Mouse (Mus musculus) intestine, postnatal 0 days (tissue): ENCODE measurements around the gene Gm43191. TPM values are rescaled to one million over a fixed set of nuclear protein-coding genes. Genes with fewer than 3 reads are reported as not detected.

Experiments used
- ATAC-seq: fragments of 200-750 bp; cut with Nextera tagmentation; 2 replicates; pipeline ENCODE4 v1.8.0; 2017; ENCODE audit warnings: mild to moderate bottlenecking, moderate TSS enrichment, moderate library complexity
- H3K27ac ChIP-seq: fragments of 300-500 bp; sonication (generic); 2 replicates; pipeline ENCODE4 v1.5.1; 2014; ENCODE audit warnings: mild to moderate bottlenecking, low read depth, low read length, moderate library complexity
- H3K27me3 ChIP-seq: fragments of 300-500 bp; sonication (generic); replicated peaks from 2 replicates; pipeline ENCODE4 v1.6.1; 2014; ENCODE audit warnings: low read length, mixed read lengths; ENCODE audit not compliant: control insufficient read depth, insufficient read depth
- H3K36me3 ChIP-seq: fragments of 300-500 bp; sonication (generic); 2 replicates; pipeline ENCODE4 v1.6.1; 2014; ENCODE audit warnings: mild to moderate bottlenecking, moderate library complexity; ENCODE audit not compliant: control insufficient read depth, insufficient read depth
- H3K4me1 ChIP-seq: fragments of 300-500 bp; sonication (generic); replicated peaks from 2 replicates; pipeline ENCODE4 v1.6.1; 2014; ENCODE audit warnings: antibody characterized with exemption, low read length, mixed read lengths; ENCODE audit not compliant: control insufficient read depth, insufficient read depth
- H3K4me2 ChIP-seq: fragments of 300-500 bp; sonication (generic); replicated peaks from 2 replicates; pipeline ENCODE4 v1.6.1; 2014; ENCODE audit warnings: low read depth, mild to moderate bottlenecking, moderate library complexity
- H3K4me3 ChIP-seq: fragments of 300-500 bp; sonication (generic); 2 replicates; pipeline ENCODE4 v1.5.1; 2014; ENCODE audit warnings: low read depth, low read length
- H3K9ac ChIP-seq: fragments of 300-500 bp; sonication (generic); 2 replicates; pipeline ENCODE4 v1.6.1; 2014; ENCODE audit warnings: mild to moderate bottlenecking, low read depth, low read length
- H3K9me3 ChIP-seq: fragments of 300-500 bp; sonication (generic); 2 replicates; pipeline ENCODE4 v1.6.1; 2016; ENCODE audit warnings: mixed run types; ENCODE audit not compliant: control insufficient read depth
- CTCF ChIP-seq: sonication (generic); IDR thresholded peaks from 2 replicates; pipeline ENCODE4 v1.5.1; 2016; ENCODE audit warnings: low read depth, mild to moderate bottlenecking, control low read depth, antibody characterized with exemption, moderate library complexity
- WGBS: fragments of 180-500 bp; shearing (Covaris S2); extraction: QIAGEN DNeasy Blood & Tissue Kit; methylation state at CpG from one replicate; pipeline ENCODE4 v1.1.7; 2014; 5-methylcytosine and 5-hydroxymethylcytosine counted together
- polyA plus RNA-seq: library from polyadenylated mRNA; unstranded; fragments of >200 nt; fragmentation: Nextera tagmentation; extraction: Ambion mirVana; gene quantifications from 2 replicates; pipeline ENCODE4 v1.2.1, GENCODE M21; 2015

Gene Gm43191
- polyA plus RNA-seq, 1 experiment from 2014 or later = not detected

DNA sequence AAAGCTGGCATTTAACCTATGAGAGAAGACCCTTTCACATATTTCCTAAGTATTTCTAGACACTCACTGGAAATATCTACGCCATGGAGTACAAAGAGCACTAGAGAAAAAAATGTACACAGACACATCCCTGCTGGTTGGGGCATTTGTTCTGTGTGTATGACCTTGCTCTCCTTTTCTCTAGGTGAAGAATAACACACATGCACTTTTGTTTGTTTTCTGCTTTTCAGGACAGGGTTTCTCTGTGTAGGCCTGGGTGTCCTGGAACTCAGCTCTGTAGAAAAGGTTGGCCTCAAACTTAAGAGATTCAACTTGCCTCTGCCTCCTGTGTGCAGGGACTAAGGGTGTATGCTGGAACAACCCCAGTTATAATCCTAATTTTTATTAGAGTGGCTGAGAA is 34.7 kb downstream of the Gm43191 start:
- no peak overlapping the region for H3K4me2 ChIP-seq
- ATAC-seq = no peak
- 97% methylated on average over 1 of the region's 1 CpGs for WGBS
- peaks cover 54% of the 10 kb centered on the region for H3K36me3 ChIP-seq
- H3K4me3 ChIP-seq = no peak overlapping the region
- no peak for TF ChIP-seq CTCF
- no peaks in the 10 kb centered on the region for H3K9me3 ChIP-seq
- no peak overlapping the region for H3K27ac ChIP-seq
- H3K27me3 ChIP-seq = no peaks in the 10 kb centered on the region
- H3K4me1 ChIP-seq = no peaks in the 10 kb centered on the region
- no peak overlapping the region for H3K9ac ChIP-seq

DNA sequence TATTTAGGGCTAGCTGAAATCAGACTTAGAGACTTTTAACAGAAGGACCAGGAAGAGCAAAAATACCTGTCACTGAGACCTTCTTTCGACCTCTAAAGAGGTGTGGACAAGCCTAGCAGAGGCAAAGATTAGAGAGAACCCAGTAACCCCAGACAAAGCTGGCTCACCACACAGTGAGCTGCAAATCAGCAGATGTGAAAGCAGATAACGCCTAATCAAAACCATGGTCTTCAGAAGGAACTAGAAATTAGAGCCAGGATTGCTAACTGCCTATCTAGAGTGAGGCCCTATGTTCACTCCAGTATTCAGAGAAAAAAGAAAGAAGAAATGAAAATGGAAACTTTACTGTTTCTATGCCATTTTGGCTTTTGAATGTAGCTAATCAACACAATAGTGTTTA is 38.7 kb downstream of the Gm43191 start:
- no peak for TF ChIP-seq CTCF
- Histone ChIP-seq H3K9me3 (no peaks in the 10 kb centered on the region), H3K27ac (no peak overlapping the region), H3K9ac (no peak overlapping the region), H3K4me3 (no peak overlapping the region), H3K4me1 (0 out of 2 replicates have a peak, but pooled peaks cover 2% of the 10 kb centered on the region), H3K4me2 (no peak overlapping the region), H3K36me3 (peaks cover 71% of the 10 kb centered on the region), H3K27me3 (no peaks in the 10 kb centered on the region)
- WGBS = 91% methylated on average over 2 of the region's 2 CpGs
- no peak for ATAC-seq

DNA sequence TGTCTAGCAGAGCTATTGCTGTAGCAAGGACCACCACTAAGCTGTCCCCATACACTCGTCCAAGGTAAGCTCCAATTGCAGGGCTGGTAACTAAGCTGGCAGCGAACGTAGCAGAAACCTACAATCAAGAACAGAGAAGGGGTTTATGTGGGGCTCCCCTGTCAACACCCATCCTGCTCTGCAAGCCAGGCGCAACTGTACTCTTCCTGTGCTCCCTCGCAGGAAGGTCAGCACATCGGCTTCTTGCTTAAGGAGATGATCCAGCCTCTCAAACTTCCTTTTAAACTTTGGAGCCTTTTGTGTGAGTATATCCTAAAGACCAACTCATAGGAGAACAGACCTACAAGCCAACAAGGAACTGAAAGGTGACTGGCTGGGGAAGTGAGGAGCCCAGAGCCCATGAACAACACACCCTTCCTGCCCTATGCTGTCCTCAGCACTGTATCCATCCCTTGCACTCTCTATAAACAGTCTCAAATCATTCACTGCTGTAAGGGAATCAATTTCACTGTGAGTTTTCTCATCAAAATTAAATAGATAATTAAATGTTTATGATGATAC is 39.2 kb downstream of the Gm43191 start:
- Histone ChIP-seq H3K9me3 (no peaks in the 10 kb centered on the region), H3K36me3 (peaks cover 67% of the 10 kb centered on the region), H3K27ac (no peak overlapping the region), H3K4me1 (0 out of 2 replicates have a peak, but pooled peaks cover 3% of the 10 kb centered on the region), H3K9ac (no peak overlapping the region), H3K4me3 (no peak overlapping the region), H3K27me3 (no peaks in the 10 kb centered on the region), H3K4me2 (no peak overlapping the region)
- ATAC-seq = no peak
- WGBS = 92% methylated on average over 6 of the region's 6 CpGs
- TF ChIP-seq CTCF = no peak

DNA sequence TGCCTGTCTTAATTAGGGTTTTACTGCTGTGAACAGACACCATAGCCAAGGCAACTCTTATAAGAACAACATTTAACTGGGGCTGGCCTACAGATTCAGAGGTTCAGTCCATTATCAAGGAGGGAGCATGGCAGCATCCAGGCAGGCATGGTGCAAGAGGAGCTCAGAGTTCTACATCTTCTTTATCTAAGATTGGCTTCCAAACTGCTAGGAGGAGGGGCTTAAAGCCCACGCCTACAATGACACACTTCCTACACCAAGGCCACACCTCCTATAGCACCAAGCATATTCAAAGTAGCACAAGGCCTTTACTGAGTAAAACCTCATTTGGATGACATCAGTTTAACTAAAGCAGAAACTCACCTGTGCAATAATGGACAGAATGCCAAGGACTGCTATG is 41.0 kb downstream of the Gm43191 start:
- H3K27me3 ChIP-seq = no peaks in the 10 kb centered on the region
- H3K36me3 ChIP-seq = peaks cover 69% of the 10 kb centered on the region
- 73% methylated on average over 1 of the region's 1 CpGs for WGBS

DNA sequence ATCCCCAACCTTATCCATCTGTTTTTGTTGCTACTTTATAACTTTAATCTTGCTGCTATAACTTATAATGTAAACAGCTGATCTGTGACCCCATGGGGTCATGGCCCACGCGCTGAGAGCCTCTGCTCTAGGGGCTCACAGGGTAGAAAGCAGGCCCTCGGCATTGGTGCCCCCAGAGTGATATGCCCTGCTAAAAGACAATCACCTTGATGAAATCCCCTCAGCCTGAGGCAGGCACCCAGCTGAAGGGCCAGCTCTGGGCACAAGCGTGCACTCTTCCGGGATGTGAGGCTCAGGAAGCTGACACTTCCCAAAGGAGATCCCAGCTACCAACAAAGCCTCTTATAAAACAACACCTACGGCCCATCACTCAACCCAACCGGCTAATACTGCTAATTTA is 42.5 kb downstream of the Gm43191 start:
- Histone ChIP-seq H3K4me1 (0 out of 2 replicates have a peak, but pooled peaks cover 3% of the 10 kb centered on the region), H3K27ac (no peak overlapping the region; the same call in 1 of the 2 replicates), H3K36me3 (peaks cover 73% of the 10 kb centered on the region), H3K9me3 (no peaks in the 10 kb centered on the region), H3K4me2 (no peak overlapping the region), H3K9ac (no peak overlapping the region), H3K27me3 (no peaks in the 10 kb centered on the region), H3K4me3 (no peak overlapping the region)
- no peak for TF ChIP-seq CTCF
- 82% methylated on average over 7 of the region's 7 CpGs for WGBS
- ATAC-seq = no peak

More for the DNA sequence above, 41.0 kb downstream of the Gm43191 start:
- Histone ChIP-seq H3K4me1 (0 out of 2 replicates have a peak, but pooled peaks cover 3% of the 10 kb centered on the region), H3K4me2 (no peak overlapping the region), H3K9ac (no peak overlapping the region), H3K27ac (no peak overlapping the region), H3K4me3 (no peak overlapping the region), H3K9me3 (no peaks in the 10 kb centered on the region)
- ATAC-seq = no peak
- TF ChIP-seq CTCF = no peak

DNA sequence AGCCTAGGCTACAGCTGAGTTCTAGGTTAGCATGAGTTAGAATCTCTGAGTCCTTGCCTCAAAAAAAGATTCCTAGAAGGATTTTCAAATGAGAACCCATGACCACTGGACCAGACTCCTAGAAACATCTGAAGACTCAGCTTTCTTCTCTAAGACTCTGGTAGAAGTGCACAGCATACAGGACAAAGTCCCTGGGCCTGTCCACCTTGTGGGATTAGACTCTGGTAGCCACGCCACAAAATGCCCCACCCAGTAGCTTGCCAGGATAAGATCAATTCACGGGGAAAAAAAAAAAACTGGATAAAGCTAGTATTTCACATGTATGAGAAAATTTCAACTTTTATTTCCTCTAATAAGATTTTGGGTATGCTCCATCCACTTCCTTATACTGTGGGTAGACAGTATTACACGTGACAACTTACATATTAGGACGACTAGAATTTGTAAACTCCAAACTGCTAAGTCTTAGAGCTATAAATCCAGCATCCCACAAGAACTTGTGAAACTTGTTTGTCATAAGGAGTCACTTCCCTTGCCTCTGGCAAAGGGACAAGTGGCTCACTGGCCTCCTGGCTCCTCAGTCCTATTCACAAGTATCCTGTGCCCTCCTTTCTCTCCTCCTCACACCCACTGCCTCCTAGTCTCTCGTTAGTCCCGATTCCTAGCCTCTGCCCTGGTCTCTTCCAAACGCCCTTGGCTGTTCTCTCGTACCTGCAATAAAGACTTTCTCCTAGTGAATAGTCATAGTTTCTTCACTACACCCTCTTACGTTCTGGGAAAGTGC is 43.2 kb downstream of the Gm43191 start:
- no peak overlapping the region for H3K9ac ChIP-seq
- H3K4me3 ChIP-seq = no peak overlapping the region
- no peaks in the 10 kb centered on the region for H3K27me3 ChIP-seq
- no peak overlapping the region for H3K27ac ChIP-seq
- no peak for TF ChIP-seq CTCF
- WGBS = 52% methylated on average over 9 of the region's 9 CpGs
- H3K4me1 ChIP-seq = 0 out of 2 replicates have a peak, but pooled peaks cover 3% of the 10 kb centered on the region
- no peaks in the 10 kb centered on the region for H3K9me3 ChIP-seq
- no peak overlapping the region for H3K4me2 ChIP-seq
- peak; percentile 84 for ATAC-seq
- H3K36me3 ChIP-seq = peaks cover 75% of the 10 kb centered on the region
